Mouse (Mus musculus) C2C12 (cell line): ENCODE results near the gene Acat3.

Source experiments
- CEBPB ChIP-seq: IDR thresholded peaks from one replicate; pipeline ENCODE4 v1.6.1; 2011; ENCODE audit warnings: low read depth, mild to moderate bottlenecking, control low read depth, moderate library complexity
- CTCF ChIP-seq: IDR thresholded peaks from one replicate; pipeline ENCODE4 v1.5.1; 2011; ENCODE audit not compliant: control insufficient read depth, insufficient read depth, insufficient read length
- FOSL1 ChIP-seq: IDR thresholded peaks from one replicate; pipeline ENCODE4 v1.8.0; 2011; ENCODE audit warnings: mild to moderate bottlenecking, low read length; ENCODE audit not compliant: poor library complexity, insufficient read depth, severe bottlenecking
- MAX ChIP-seq: IDR thresholded peaks from one replicate; pipeline ENCODE4 v1.6.1; 2011; ENCODE audit warnings: mild to moderate bottlenecking, control low read depth
- MYOD1 ChIP-seq: IDR thresholded peaks from one replicate; pipeline ENCODE4 v1.6.1; 2011; ENCODE audit warnings: low read depth; ENCODE audit not compliant: control insufficient read depth, insufficient read length
- MYOG ChIP-seq: IDR thresholded peaks from one replicate; pipeline ENCODE4 v1.6.1; 2011; ENCODE audit not compliant: control insufficient read depth, insufficient read length; ENCODE audit errors: extremely low read depth

GRCm38 (mm10) chr17:12956664-12957063, 16.3 kb upstream of the Acat3 start:
- TF ChIP-seq CTCF (no peak), MYOG (no peak), MYOD1 (no peak), MAX (no peak), CEBPB (no peak), FOSL1 (no peak)
